Mouse (Mus musculus) v-Abl transformed pro-B cells (cell line): ENCODE measurements around the gene Ggn.

Experiments
- in situ Hi-C, 2 experiments: fragments of 400-800 bp; cut with MboI; formaldehyde crosslinking; loops; one replicate each; pipeline ENCODE4 v1.15.1; 2025; ENCODE audit not compliant: unreplicated experiment in 2 of 2

Gene Ggn

GRCm38 (mm10) chr7:29155838-29156782, 13.9 kb upstream of the Ggn start, which contains the start of gene Fam98c:
TSS of gene Fam98c (minus strand) at chr7:29156234.
- in situ Hi-C loops = no loop called here

GRCm38 (mm10) chr7:29158264-29158663, 11.7 kb upstream of the Ggn start:
- in situ Hi-C loops = no loop called here

GRCm38 (mm10) chr7:29162294-29162693, 7.7 kb upstream of the Ggn start:
- in situ Hi-C loops = no loop called here

- in situ Hi-C loops = no loop called here
Measured at GRCm38 (mm10) chr7:29162750-29163525, 7.1 kb upstream of the Ggn start.

- in situ Hi-C loops = no loop called here
Measured at GRCm38 (mm10) chr7:29167656-29168055, 2.4 kb upstream of the Ggn start.

GRCm38 (mm10) chr7:29168121-29168695, 1.8 kb upstream of the Ggn start:
- in situ Hi-C loops = no loop called here

GRCm38 (mm10) chr7:29168791-29169230, 1.2 kb upstream of the Ggn start:
- in situ Hi-C loops = no loop called here

- in situ Hi-C loops = loop anchor here (10.0 kb wide), 2 partner anchors 75 to 185 kb away; partner anchors contain the start of genes 2200002D01Rik (in 1 of the 2), Eif3k (in 1 of the 2) and Map4k1 (in 1 of the 2)
Measured at GRCm38 (mm10) chr7:29169231-29170065, 562 bp upstream of the Ggn start.

GRCm38 (mm10) chr7:29170755-29171561, 948 bp downstream of the Ggn start:
- in situ Hi-C loops = loop anchor here (10.0 kb wide), 2 partner anchors 74 to 186 kb away; partner anchors contain the start of genes 2200002D01Rik (in 1 of the 2), Eif3k (in 1 of the 2) and Map4k1 (in 1 of the 2)

GRCm38 (mm10) chr7:29171562-29172097, 1.6 kb downstream of the Ggn start:
- in situ Hi-C loops = loop anchor here (10.0 kb wide), 2 partner anchors 73 to 187 kb away; partner anchors contain the start of genes 2200002D01Rik (in 1 of the 2), Eif3k (in 1 of the 2) and Map4k1 (in 1 of the 2)

GRCm38 (mm10) chr7:29172390-29173016, 2.5 kb downstream of the Ggn start:
- in situ Hi-C loops = loop anchor here (10.0 kb wide), 2 partner anchors 72 to 188 kb away; partner anchors contain the start of genes 2200002D01Rik (in 1 of the 2), Eif3k (in 1 of the 2) and Map4k1 (in 1 of the 2)

GRCm38 (mm10) chr7:29178106-29178505, 8.1 kb downstream of the Ggn start:
- in situ Hi-C loops = loop anchor here (5.0 to 10.0 kb wide), 3 partner anchors 51 to 193 kb away; partner anchors contain the start of genes 2200002D01Rik (in 1 of the 2), Eif3k (in 1 of the 2), Map4k1 (in 1 of the 2) and Ryr1 (in 1 of the 2)

GRCm38 (mm10) chr7:29179323-29179722, 9.3 kb downstream of the Ggn start:
- in situ Hi-C loops = loop anchor here (5.0 to 10.0 kb wide), 3 partner anchors 52 to 195 kb away; partner anchors contain the start of genes 2200002D01Rik (in 1 of the 2), Eif3k (in 1 of the 2), Map4k1 (in 1 of the 2) and Ryr1 (in 1 of the 2)

GRCm38 (mm10) chr7:29180077-29180853, 10.3 kb downstream of the Ggn start, which contains the start of gene Psmd8:
TSS of gene Psmd8 (minus strand) at chr7:29180701.
- in situ Hi-C loops = loop anchor here in 1 of 2 experiments (5.0 kb wide), 1 partner anchor 52 kb away; the partner anchor contains the start of gene Kcnk6

GRCm38 (mm10) chr7:29180854-29181236, 10.8 kb downstream of the Ggn start:
- in situ Hi-C loops = loop anchor here in 1 of 2 experiments (5.0 kb wide), 1 partner anchor 51 kb away; the partner anchor contains the start of gene Kcnk6

- in situ Hi-C loops = loop anchor here in 1 of 2 experiments (5.0 kb wide), 1 partner anchor 51 kb away; the partner anchor contains the start of gene Kcnk6
Measured at GRCm38 (mm10) chr7:29181323-29181722, 11.3 kb downstream of the Ggn start.
